Mouse (Mus musculus) kidney, adult 11 months (tissue): ENCODE results near the gene Ltn1.

Experiments used
- DNase-seq: peaks from one replicate; pipeline ENCODE4 v3.0.0; 2022

Ltn1 gene

GRCm38 (mm10) chr16:87432033-87432814 is at the start of gene Ltn1:
Ltn1 (minus strand) TSS chr16:87432612.
- peak; percentile 99 for DNase-seq

- DNase-seq = no peak
Observed at GRCm38 (mm10) chr16:87470579-87470978, 38.2 kb upstream of the Ltn1 start.

DNA sequence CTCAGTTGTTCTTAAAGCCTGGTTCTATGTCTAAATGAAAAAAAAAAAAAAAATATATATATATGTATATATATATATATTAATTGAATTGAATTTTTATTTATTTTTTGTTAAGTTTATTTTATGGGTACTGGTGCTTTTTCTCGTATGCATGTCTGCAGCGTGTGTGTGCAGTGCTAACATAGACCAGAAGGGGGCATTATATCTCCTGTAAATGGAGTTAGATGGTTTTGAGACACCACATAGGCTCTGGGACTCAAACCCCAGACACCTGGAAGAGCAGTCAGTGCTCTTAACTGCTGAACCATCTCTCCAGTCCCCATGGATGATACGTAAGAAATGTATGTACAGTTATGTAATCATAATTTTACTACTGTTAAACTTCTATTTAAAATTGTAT is 26.3 kb upstream of the Ltn1 start:
- no peak for DNase-seq

DNA sequence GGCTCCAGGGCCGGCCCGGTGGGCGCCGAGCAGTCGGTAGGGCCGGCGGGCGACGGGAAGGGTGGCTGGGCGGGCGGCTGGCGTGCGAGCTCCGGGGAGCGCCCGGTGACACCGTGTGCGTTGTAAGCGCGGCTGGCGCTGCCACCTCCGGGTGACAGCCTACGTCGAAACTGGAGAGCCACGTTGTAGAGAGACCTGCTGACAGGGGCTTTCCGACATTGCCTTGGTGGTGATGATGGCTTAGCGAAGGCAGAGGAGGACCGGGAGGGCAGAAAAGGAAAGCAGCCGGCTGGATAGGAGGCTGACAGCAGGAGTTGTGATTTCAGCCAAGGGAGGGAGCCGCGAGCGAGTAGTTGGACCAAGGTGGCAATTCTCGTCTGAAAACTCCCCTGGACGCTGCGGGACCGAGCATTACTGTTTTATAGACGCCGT is 22.8 kb upstream of the Ltn1 start:
- peak; percentile 30 for DNase-seq

DNA sequence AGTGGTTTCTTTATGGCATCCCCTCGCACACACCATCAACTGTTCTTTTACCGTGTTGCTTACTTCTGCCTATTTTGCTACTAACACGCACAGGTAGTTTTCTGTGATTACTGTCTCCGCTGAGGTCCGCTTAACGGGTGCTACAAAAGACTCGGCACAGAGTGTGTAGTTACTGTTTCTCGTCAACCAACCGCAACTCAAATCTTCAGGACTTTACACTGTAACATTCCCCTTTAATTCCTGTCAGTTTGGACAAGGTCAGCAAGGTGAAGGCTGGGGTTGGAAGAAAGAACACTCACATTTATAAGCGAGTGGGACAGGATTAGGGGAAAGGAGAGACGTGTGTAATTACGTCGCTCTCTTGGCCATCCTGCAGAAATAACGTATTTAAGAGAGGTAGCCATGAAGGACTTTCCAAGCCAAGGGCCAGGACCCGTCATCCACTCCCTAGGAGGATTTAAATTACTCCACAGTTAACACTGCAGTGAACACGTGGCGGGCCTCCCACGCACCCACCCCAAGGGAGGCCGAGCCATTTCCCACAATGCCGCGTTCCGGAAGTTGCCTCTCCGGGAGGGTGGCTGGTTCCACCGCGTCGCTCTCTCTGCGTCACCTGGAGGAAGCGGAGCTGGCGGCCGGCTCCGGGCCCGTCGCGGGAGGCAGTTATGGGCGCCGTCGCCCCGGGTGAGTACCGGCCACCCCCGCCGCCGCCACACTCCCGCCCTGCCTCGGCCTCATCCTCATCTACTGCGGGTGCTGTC is 22.2 kb upstream of the Ltn1 start, which contains the start of gene Usp16:
TSS of gene Usp16 (plus strand) at position 285 of the 761 bp plus-strand sequence.
- peak; percentile 87 for DNase-seq

DNA sequence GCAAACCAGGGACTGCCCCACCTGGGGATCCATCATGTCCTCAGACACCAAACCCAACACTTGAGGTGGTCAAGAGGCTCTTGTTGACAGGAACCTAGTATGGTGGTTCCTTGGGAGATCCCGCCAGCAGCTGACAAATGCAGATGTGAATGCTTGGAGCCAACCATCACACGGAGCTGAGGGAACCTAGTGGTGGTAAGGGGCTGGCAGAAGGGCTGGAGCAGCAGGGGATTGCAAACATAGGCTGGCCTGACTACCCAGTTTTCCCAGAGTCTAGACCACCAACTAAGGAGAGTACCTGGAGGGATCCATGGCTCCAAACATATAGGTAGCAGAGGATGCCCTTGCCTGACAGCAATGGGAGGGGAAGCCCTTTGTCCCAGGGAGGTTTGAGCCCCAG is 20.8 kb upstream of the Ltn1 start:
- DNase-seq = no peak

DNA sequence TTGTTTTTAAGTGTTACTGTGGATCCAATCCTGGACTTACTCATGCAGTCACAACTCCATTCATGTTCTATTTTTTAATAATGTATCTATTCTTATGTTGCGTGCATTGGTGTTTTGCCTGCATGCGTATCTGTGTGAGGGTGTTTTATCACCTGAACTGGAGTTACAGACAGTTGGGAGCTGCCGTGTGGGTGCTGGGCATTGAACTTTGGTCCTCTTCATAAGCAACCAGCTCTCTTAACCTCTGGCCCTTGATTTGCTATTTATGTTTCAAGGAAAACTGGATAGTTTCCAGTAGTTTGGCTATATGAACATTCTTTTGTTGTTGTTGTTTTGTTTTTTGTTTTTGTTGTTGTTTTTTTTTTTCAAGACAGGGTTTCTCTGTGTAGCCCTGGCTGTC is 13.1 kb upstream of the Ltn1 start:
- no peak for DNase-seq

- DNase-seq = no peak
Observed at GRCm38 (mm10) chr16:87445110-87445509, 12.7 kb upstream of the Ltn1 start.

- DNase-seq = no peak
Observed at GRCm38 (mm10) chr16:87444071-87444470, 11.7 kb upstream of the Ltn1 start.

- no peak for DNase-seq
Observed at GRCm38 (mm10) chr16:87443245-87443644, 10.8 kb upstream of the Ltn1 start.

DNA sequence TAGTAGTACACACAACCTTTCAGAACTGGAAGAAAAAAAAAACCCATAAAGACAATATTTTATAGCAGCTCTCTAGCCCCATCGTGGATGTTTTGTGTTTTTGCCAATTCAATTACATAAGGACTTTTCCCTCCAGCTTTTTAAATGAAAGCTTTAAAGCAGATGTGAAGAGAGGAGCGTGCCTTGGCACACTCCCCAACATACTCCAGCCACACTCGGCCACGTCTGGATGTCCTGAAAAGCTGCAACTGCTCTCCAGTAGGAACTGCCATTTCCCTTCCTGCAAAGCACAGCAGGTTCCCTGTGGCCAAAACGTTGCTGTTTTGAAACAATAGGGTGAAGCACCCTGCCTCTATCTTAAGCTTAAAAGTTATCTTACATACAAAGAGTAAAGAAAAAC is 9.9 kb upstream of the Ltn1 start:
- DNase-seq = no peak

DNA sequence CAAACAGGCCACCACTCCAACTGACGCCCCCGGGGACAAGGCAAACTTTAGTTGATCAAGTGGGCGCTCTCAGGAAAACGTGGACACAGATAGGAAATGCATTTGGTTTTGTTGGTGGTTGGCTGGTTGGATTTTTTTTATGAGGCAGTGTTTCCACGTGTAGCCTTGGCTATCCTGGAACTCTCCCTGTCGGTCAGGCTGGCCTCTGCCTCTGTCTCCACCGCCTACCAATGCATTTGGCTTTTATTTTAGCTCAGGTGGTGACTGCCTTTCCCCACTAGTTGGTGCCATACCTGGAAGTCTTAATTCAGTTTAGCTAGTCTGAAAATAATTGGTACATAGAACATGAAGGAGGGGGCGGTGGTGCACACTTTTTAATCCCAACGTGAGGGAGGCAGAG is 8.7 kb upstream of the Ltn1 start:
- peak; percentile 54 for DNase-seq

DNA sequence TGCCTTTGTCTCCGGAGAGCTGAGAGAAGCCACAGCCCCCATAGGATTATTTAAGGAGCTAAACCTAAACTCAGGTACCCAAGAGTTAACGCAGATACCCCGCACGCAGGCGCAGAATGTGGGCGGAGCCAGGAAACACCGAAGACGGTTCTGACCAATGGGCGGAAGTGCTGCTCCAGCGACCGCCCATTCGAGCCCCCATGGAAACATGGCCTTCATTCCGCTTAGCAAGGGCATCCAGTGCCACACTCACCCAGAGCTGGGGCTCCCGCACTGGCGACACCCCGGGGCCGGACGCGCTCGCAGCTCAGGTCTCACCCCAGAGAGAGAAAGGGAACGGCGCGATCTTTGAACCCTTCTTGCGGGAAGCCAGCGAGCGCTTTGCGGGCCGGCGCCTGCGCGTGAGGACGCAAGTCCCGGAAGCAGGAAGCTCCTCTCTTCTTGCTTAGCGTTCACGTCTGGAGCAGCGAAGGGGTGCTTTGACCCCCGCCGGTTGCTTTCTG is 7.8 kb upstream of the Ltn1 start, which contains the start of gene Rwdd2b:
TSS of gene Rwdd2b (minus strand) at position 390 of the 503 bp plus-strand sequence.
- peak; percentile 92 for DNase-seq

- DNase-seq = no peak
Observed at GRCm38 (mm10) chr16:87438697-87439096, 6.3 kb upstream of the Ltn1 start.

GRCm38 (mm10) chr16:87437096-87437495 is 4.7 kb upstream of the Ltn1 start:
- no peak for DNase-seq

GRCm38 (mm10) chr16:87435411-87436205 is 3.2 kb upstream of the Ltn1 start:
- peak; percentile 27 for DNase-seq

GRCm38 (mm10) chr16:87434946-87435345 is 2.5 kb upstream of the Ltn1 start:
- DNase-seq = peak; percentile 58

GRCm38 (mm10) chr16:87434266-87434665 is 1.9 kb upstream of the Ltn1 start:
- no peak for DNase-seq

GRCm38 (mm10) chr16:87427516-87427915 is 4.9 kb downstream of the Ltn1 start:
- DNase-seq = no peak

DNA sequence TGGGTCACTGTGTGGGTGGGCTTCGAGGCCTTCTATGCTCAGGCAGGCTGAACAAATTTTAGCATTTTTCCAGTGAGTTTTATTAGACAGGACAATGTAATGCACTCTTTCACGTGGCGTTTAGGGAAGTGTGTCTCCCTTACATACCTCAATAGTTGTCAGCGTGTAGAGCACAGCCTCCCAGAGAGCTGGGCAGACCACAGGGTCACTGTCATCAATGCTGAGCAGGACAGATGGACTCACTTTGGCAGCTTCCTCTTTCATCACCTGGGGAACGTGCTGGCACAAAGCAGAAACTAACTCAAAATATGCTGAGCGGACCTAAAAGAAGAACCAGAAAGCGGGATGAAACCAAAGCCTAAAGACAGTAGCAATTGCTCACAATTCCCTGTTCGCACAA is 11.8 kb downstream of the Ltn1 start:
- DNase-seq = no peak

DNA sequence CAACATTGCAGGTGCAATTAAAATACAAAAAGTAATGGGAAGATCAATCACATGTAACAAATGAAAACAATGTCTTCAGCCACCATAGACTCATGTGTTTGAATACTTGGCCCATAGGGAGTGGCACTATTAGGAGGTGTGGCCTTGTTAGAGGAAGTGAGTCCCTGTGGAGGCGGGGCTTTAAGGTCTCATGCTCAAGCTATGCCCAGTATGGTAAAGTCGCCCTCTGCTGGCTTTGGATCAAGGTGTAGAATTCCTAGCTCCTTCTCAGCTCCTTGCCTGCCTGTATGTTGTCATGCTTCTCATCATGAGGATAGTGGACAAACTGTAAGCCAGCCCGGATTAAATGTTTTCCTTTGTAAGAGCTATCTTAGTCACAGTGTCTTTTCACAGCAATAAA is 27.4 kb downstream of the Ltn1 start:
- peak; percentile 15 for DNase-seq

GRCm38 (mm10) chr16:87393813-87394548 is 38.4 kb downstream of the Ltn1 start:
- DNase-seq = peak; percentile 57
